Mouse (Mus musculus): ENCODE measurements around the gene Nrf1. TPM values are rescaled to one million over a fixed set of nuclear protein-coding genes. Genes with fewer than 3 reads are reported as not detected.

The Nrf1 gene
- polyA plus RNA-seq, 1 experiment from 2014 or later, result 17.3 TPM

- Histone ChIP-seq H3K4me2 (ENCODE audit: low read depth, low read length) (no peak overlapping the region), H3K27ac (ENCODE audit: low read depth) (no peak overlapping the region), H3K27me3 (ENCODE audit: insufficient read depth, low read length) (peaks cover 8% of the 10 kb centered on the region; the same call in 1 of the 2 replicates), H3K4me3 (ENCODE audit: low read depth, low read length) (no peak overlapping the region), H3K9me3 (ENCODE audit: low read length) (no peaks in the 10 kb centered on the region), H3K9ac (replicated peaks) (no peak overlapping the region), H3K36me3 (replicated peaks; ENCODE audit: insufficient read depth, low read length) (no peaks in the 10 kb centered on the region), H3K4me1 (ENCODE audit: insufficient read depth) (no peaks in the 10 kb centered on the region)
- 40% methylated on average over 7 of the region's 7 CpGs for WGBS (ENCODE audit: insufficient replicate concordance)
- ATAC-seq (no peak), DNase-seq (no peak)
- TF ChIP-seq EP300 (IDR thresholded peaks at IDR 0.05; ENCODE audit: low read depth) (no peak), CTCF (IDR thresholded peaks at IDR 0.05; ENCODE audit: low read depth) (no peak)
These were observed 114.3 kb downstream of the Nrf1 start for GRCm38 (mm10) chr6:30162091-30162490.

GRCm38 (mm10) chr6:30166349-30166748 lies 118.6 kb downstream of the Nrf1 start:
- no peaks in the 10 kb centered on the region for H3K36me3 ChIP-seq (replicated peaks; ENCODE audit: insufficient read depth, low read length)
- no peak overlapping the region for H3K9ac ChIP-seq (replicated peaks)
- DNase-seq (no peak), ATAC-seq (no peak)
- no peak overlapping the region for H3K4me3 ChIP-seq (ENCODE audit: low read depth, low read length)
- H3K4me1 ChIP-seq (ENCODE audit: insufficient read depth), result no peaks in the 10 kb centered on the region
- H3K4me2 ChIP-seq (ENCODE audit: low read depth, low read length), result no peak overlapping the region
- WGBS (ENCODE audit: insufficient replicate concordance), result 31% methylated on average over 3 of the region's 3 CpGs
- no peaks in the 10 kb centered on the region for H3K9me3 ChIP-seq (ENCODE audit: low read length)
- H3K27me3 ChIP-seq (ENCODE audit: insufficient read depth, low read length), result peaks cover 38% of the 10 kb centered on the region
- no peak overlapping the region for H3K27ac ChIP-seq (ENCODE audit: low read depth)
- TF ChIP-seq CTCF (IDR thresholded peaks at IDR 0.05; ENCODE audit: low read depth) (no peak), EP300 (IDR thresholded peaks at IDR 0.05; ENCODE audit: low read depth) (no peak)

- ATAC-seq (no peak), DNase-seq (no peak)
- 46% methylated on average over 11 of the region's 11 CpGs for WGBS (ENCODE audit: insufficient replicate concordance)
- TF ChIP-seq EP300 (IDR thresholded peaks at IDR 0.05; ENCODE audit: low read depth), result no peak
- no peak for TF ChIP-seq CTCF (IDR thresholded peaks at IDR 0.05; ENCODE audit: low read depth)
- H3K4me2 ChIP-seq (ENCODE audit: low read depth, low read length), result no peak overlapping the region
- no peak overlapping the region for H3K27ac ChIP-seq (ENCODE audit: low read depth)
- no peak overlapping the region for H3K4me3 ChIP-seq (ENCODE audit: low read depth, low read length)
- H3K4me1 ChIP-seq (ENCODE audit: insufficient read depth), result no peaks in the 10 kb centered on the region
- H3K9ac ChIP-seq (replicated peaks), result no peak overlapping the region
- no peaks in the 10 kb centered on the region for H3K36me3 ChIP-seq (replicated peaks; ENCODE audit: insufficient read depth, low read length)
- H3K9me3 ChIP-seq (ENCODE audit: low read length), result no peaks in the 10 kb centered on the region
- H3K27me3 ChIP-seq (ENCODE audit: insufficient read depth, low read length), result peaks cover 45% of the 10 kb centered on the region
These were observed 119.4 kb downstream of the Nrf1 start for GRCm38 (mm10) chr6:30167192-30167591.

- WGBS (ENCODE audit: insufficient replicate concordance), result 73% methylated on average over 3 of the region's 3 CpGs
- no peak for DNase-seq
These were observed 120.5 kb downstream of the Nrf1 start for GRCm38 (mm10) chr6:30168275-30168674.

GRCm38 (mm10) chr6:30169148-30169547 lies 121.4 kb downstream of the Nrf1 start:
- TF ChIP-seq CTCF (IDR thresholded peaks at IDR 0.05; ENCODE audit: low read depth) (no peak), EP300 (IDR thresholded peaks at IDR 0.05; ENCODE audit: low read depth) (no peak)
- Histone ChIP-seq H3K4me2 (ENCODE audit: low read depth, low read length) (no peak overlapping the region), H3K9ac (replicated peaks) (no peak overlapping the region), H3K4me1 (ENCODE audit: insufficient read depth) (peaks cover 15% of the 10 kb centered on the region), H3K27me3 (ENCODE audit: insufficient read depth, low read length) (peaks cover 62% of the 10 kb centered on the region), H3K36me3 (replicated peaks; ENCODE audit: insufficient read depth, low read length) (no peaks in the 10 kb centered on the region), H3K27ac (ENCODE audit: low read depth) (no peak overlapping the region), H3K9me3 (ENCODE audit: low read length) (no peaks in the 10 kb centered on the region), H3K4me3 (ENCODE audit: low read depth, low read length) (no peak overlapping the region)
- WGBS (ENCODE audit: insufficient replicate concordance), result 72% methylated on average over 12 of the region's 12 CpGs
- DNase-seq (no peak), ATAC-seq (no peak)

More at GRCm38 (mm10) chr6:30168275-30168674, 120.5 kb downstream of the Nrf1 start:
- H3K4me2 ChIP-seq (ENCODE audit: low read depth, low read length), result no peak overlapping the region
- no peak overlapping the region for H3K9ac ChIP-seq (replicated peaks)
- H3K9me3 ChIP-seq (ENCODE audit: low read length), result no peaks in the 10 kb centered on the region
- TF ChIP-seq CTCF (IDR thresholded peaks at IDR 0.05; ENCODE audit: low read depth), result no peak
- no peak for TF ChIP-seq EP300 (IDR thresholded peaks at IDR 0.05; ENCODE audit: low read depth)
- H3K36me3 ChIP-seq (replicated peaks; ENCODE audit: insufficient read depth, low read length), result no peaks in the 10 kb centered on the region
- no peak overlapping the region for H3K4me3 ChIP-seq (ENCODE audit: low read depth, low read length)
- no peak overlapping the region for H3K27ac ChIP-seq (ENCODE audit: low read depth)
- H3K27me3 ChIP-seq (ENCODE audit: insufficient read depth, low read length), result peaks cover 53% of the 10 kb centered on the region
- no peak for ATAC-seq
- H3K4me1 ChIP-seq (ENCODE audit: insufficient read depth), result peaks cover 6% of the 10 kb centered on the region

- ATAC-seq, result no peak
- peaks cover 29% of the 10 kb centered on the region for H3K4me1 ChIP-seq (ENCODE audit: insufficient read depth)
- 39% methylated on average over 8 of the region's 8 CpGs for WGBS (ENCODE audit: insufficient replicate concordance)
- no peaks in the 10 kb centered on the region for H3K9me3 ChIP-seq (ENCODE audit: low read length)
- no peak for TF ChIP-seq CTCF (IDR thresholded peaks at IDR 0.05; ENCODE audit: low read depth)
- TF ChIP-seq EP300 (IDR thresholded peaks at IDR 0.05; ENCODE audit: low read depth), result no peak
- no peak for DNase-seq
- no peaks in the 10 kb centered on the region for H3K36me3 ChIP-seq (replicated peaks; ENCODE audit: insufficient read depth, low read length)
- peaks cover 79% of the 10 kb centered on the region for H3K27me3 ChIP-seq (ENCODE audit: insufficient read depth, low read length)
- no peak overlapping the region for H3K27ac ChIP-seq (ENCODE audit: low read depth)
- no peak overlapping the region for H3K4me2 ChIP-seq (ENCODE audit: low read depth, low read length)
- H3K9ac ChIP-seq (replicated peaks), result no peak overlapping the region
- no peak overlapping the region for H3K4me3 ChIP-seq (ENCODE audit: low read depth, low read length)
These were observed 123.4 kb downstream of the Nrf1 start for GRCm38 (mm10) chr6:30171226-30171625.

GRCm38 (mm10) chr6:30171967-30172366 lies 124.2 kb downstream of the Nrf1 start:
- H3K4me1 ChIP-seq (ENCODE audit: insufficient read depth), result peaks cover 33% of the 10 kb centered on the region
- peaks cover 86% of the 10 kb centered on the region for H3K27me3 ChIP-seq (ENCODE audit: insufficient read depth, low read length)
- H3K9ac ChIP-seq (replicated peaks), result no peak overlapping the region
- no peak overlapping the region for H3K4me2 ChIP-seq (ENCODE audit: low read depth, low read length)
- H3K9me3 ChIP-seq (ENCODE audit: low read length), result no peaks in the 10 kb centered on the region
- ATAC-seq (no peak), DNase-seq (no peak)
- H3K36me3 ChIP-seq (replicated peaks; ENCODE audit: insufficient read depth, low read length), result no peaks in the 10 kb centered on the region
- no peak overlapping the region for H3K27ac ChIP-seq (ENCODE audit: low read depth)
- WGBS (ENCODE audit: insufficient replicate concordance), result 35% methylated on average over 10 of the region's 10 CpGs
- no peak overlapping the region for H3K4me3 ChIP-seq (ENCODE audit: low read depth, low read length)
- TF ChIP-seq EP300 (IDR thresholded peaks at IDR 0.05; ENCODE audit: low read depth), result no peak
